Mouse (Mus musculus): ENCODE results near the gene Slc31a1. TPM values are rescaled to one million over a fixed set of nuclear protein-coding genes. Genes with fewer than 3 reads are reported as not detected.

The Slc31a1 gene
- polyA plus RNA-seq, 1 experiment from 2014 or later, result 127 TPM

- peak overlapping the region; percentile 67 for H3K4me2 ChIP-seq (ENCODE audit: low read depth, low read length)
- H3K9me3 ChIP-seq (ENCODE audit: control insufficient read depth, low read length), result no peaks in the 10 kb centered on the region
- H3K4me3 ChIP-seq (ENCODE audit: low read length), result peak overlapping the region; percentile 80
- ATAC-seq, result peak; percentile 68
- WGBS, result under 1% methylated on average over 22 of the region's 22 CpGs
- H3K27me3 ChIP-seq (replicated peaks; ENCODE audit: control insufficient read depth, insufficient read depth, low read length), result no peaks in the 10 kb centered on the region
- no peaks in the 10 kb centered on the region for H3K36me3 ChIP-seq (ENCODE audit: control insufficient read depth, insufficient read depth, low read length)
- peak overlapping the region; percentile 78 for H3K9ac ChIP-seq (ENCODE audit: low read depth, low read length)
- peaks cover 10% of the 10 kb centered on the region for H3K4me1 ChIP-seq (ENCODE audit: control insufficient read depth, insufficient read depth, low read length)
- H3K27ac ChIP-seq (ENCODE audit: low read length), result peak overlapping the region; percentile 74
Measured at GRCm38 (mm10) chr4:62360805-62361455, 403 bp downstream of the Slc31a1 start.

- peak overlapping the region; percentile 80 for H3K4me3 ChIP-seq (ENCODE audit: low read length)
- H3K9ac ChIP-seq (ENCODE audit: low read depth, low read length), result peak overlapping the region; percentile 78
- ATAC-seq, result no peak
- no peaks in the 10 kb centered on the region for H3K27me3 ChIP-seq (replicated peaks; ENCODE audit: control insufficient read depth, insufficient read depth, low read length)
- H3K4me1 ChIP-seq (ENCODE audit: control insufficient read depth, insufficient read depth, low read length), result peaks cover 10% of the 10 kb centered on the region
- no peaks in the 10 kb centered on the region for H3K9me3 ChIP-seq (ENCODE audit: control insufficient read depth, low read length)
- no peaks in the 10 kb centered on the region for H3K36me3 ChIP-seq (ENCODE audit: control insufficient read depth, insufficient read depth, low read length)
- H3K27ac ChIP-seq (ENCODE audit: low read length), result peak overlapping the region; percentile 74; the same call in 1 of the 2 replicates
- WGBS, result 33% methylated on average over 6 of the region's 6 CpGs
- H3K4me2 ChIP-seq (ENCODE audit: low read depth, low read length), result peak overlapping the region; percentile 67
Measured at GRCm38 (mm10) chr4:62361571-62361970, 1.0 kb downstream of the Slc31a1 start.

GRCm38 (mm10) chr4:62361997-62362396, 1.5 kb downstream of the Slc31a1 start:
- 0 out of 2 replicates have a peak overlapping the region, but pooled peaks have one; percentile 74 for H3K27ac ChIP-seq (ENCODE audit: low read length)
- H3K36me3 ChIP-seq (ENCODE audit: control insufficient read depth, insufficient read depth, low read length), result no peaks in the 10 kb centered on the region
- H3K9me3 ChIP-seq (ENCODE audit: control insufficient read depth, low read length), result no peaks in the 10 kb centered on the region
- no peaks in the 10 kb centered on the region for H3K27me3 ChIP-seq (replicated peaks; ENCODE audit: control insufficient read depth, insufficient read depth, low read length)
- ATAC-seq, result no peak
- peak overlapping the region; percentile 78; the same call in 1 of the 2 replicates for H3K9ac ChIP-seq (ENCODE audit: low read depth, low read length)
- H3K4me2 ChIP-seq (ENCODE audit: low read depth, low read length), result peak overlapping the region; percentile 67
- peaks cover 10% of the 10 kb centered on the region for H3K4me1 ChIP-seq (ENCODE audit: control insufficient read depth, insufficient read depth, low read length)
- peak overlapping the region; percentile 80 for H3K4me3 ChIP-seq (ENCODE audit: low read length)
- 73% methylated on average over 1 of the region's 1 CpGs for WGBS

GRCm38 (mm10) chr4:62362437-62362836, 1.9 kb downstream of the Slc31a1 start:
- Histone ChIP-seq H3K27ac (ENCODE audit: low read length) (no peak overlapping the region), H3K9me3 (ENCODE audit: control insufficient read depth, low read length) (no peaks in the 10 kb centered on the region), H3K4me2 (ENCODE audit: low read depth, low read length) (no peak overlapping the region), H3K9ac (ENCODE audit: low read depth, low read length) (no peak overlapping the region), H3K27me3 (replicated peaks; ENCODE audit: control insufficient read depth, insufficient read depth, low read length) (no peaks in the 10 kb centered on the region), H3K36me3 (ENCODE audit: control insufficient read depth, insufficient read depth, low read length) (no peaks in the 10 kb centered on the region), H3K4me3 (ENCODE audit: low read length) (no peak overlapping the region), H3K4me1 (ENCODE audit: control insufficient read depth, insufficient read depth, low read length) (peaks cover 12% of the 10 kb centered on the region)
- 74% methylated on average over 2 of the region's 2 CpGs for WGBS
- ATAC-seq, result no peak

GRCm38 (mm10) chr4:62364299-62364698, 3.8 kb downstream of the Slc31a1 start:
- Histone ChIP-seq H3K9ac (ENCODE audit: low read depth, low read length) (no peak overlapping the region), H3K27me3 (replicated peaks; ENCODE audit: control insufficient read depth, insufficient read depth, low read length) (no peaks in the 10 kb centered on the region), H3K27ac (ENCODE audit: low read length) (0 out of 2 replicates have a peak overlapping the region, but pooled peaks have one; percentile 2), H3K9me3 (ENCODE audit: control insufficient read depth, low read length) (no peaks in the 10 kb centered on the region), H3K36me3 (ENCODE audit: control insufficient read depth, insufficient read depth, low read length) (no peaks in the 10 kb centered on the region), H3K4me2 (ENCODE audit: low read depth, low read length) (no peak overlapping the region), H3K4me3 (ENCODE audit: low read length) (no peak overlapping the region), H3K4me1 (ENCODE audit: control insufficient read depth, insufficient read depth, low read length) (peaks cover 15% of the 10 kb centered on the region)
- WGBS, result 64% methylated on average over 8 of the region's 8 CpGs
- no peak for ATAC-seq

GRCm38 (mm10) chr4:62366291-62366690, 5.8 kb downstream of the Slc31a1 start:
- no peak for ATAC-seq
- H3K4me2 ChIP-seq (ENCODE audit: low read depth, low read length), result no peak overlapping the region
- 77% methylated on average over 4 of the region's 4 CpGs for WGBS
- H3K36me3 ChIP-seq (ENCODE audit: control insufficient read depth, insufficient read depth, low read length), result no peaks in the 10 kb centered on the region
- H3K9me3 ChIP-seq (ENCODE audit: control insufficient read depth, low read length), result no peaks in the 10 kb centered on the region
- no peak overlapping the region for H3K27ac ChIP-seq (ENCODE audit: low read length)
- no peak overlapping the region for H3K9ac ChIP-seq (ENCODE audit: low read depth, low read length)
- peaks cover 12% of the 10 kb centered on the region for H3K4me1 ChIP-seq (ENCODE audit: control insufficient read depth, insufficient read depth, low read length)
- H3K27me3 ChIP-seq (replicated peaks; ENCODE audit: control insufficient read depth, insufficient read depth, low read length), result no peaks in the 10 kb centered on the region
- H3K4me3 ChIP-seq (ENCODE audit: low read length), result no peak overlapping the region

GRCm38 (mm10) chr4:62367586-62367985, 7.1 kb downstream of the Slc31a1 start:
- H3K9ac ChIP-seq (ENCODE audit: low read depth, low read length), result no peak overlapping the region
- 0 out of 2 replicates have a peak overlapping the region, but pooled peaks have one; percentile 7 for H3K27ac ChIP-seq (ENCODE audit: low read length)
- H3K4me1 ChIP-seq (ENCODE audit: control insufficient read depth, insufficient read depth, low read length), result peaks cover 14% of the 10 kb centered on the region
- no peaks in the 10 kb centered on the region for H3K9me3 ChIP-seq (ENCODE audit: control insufficient read depth, low read length)
- H3K4me2 ChIP-seq (ENCODE audit: low read depth, low read length), result no peak overlapping the region
- no peaks in the 10 kb centered on the region for H3K36me3 ChIP-seq (ENCODE audit: control insufficient read depth, insufficient read depth, low read length)
- peak; percentile 70 for ATAC-seq
- 79% methylated on average over 6 of the region's 6 CpGs for WGBS
- H3K27me3 ChIP-seq (replicated peaks; ENCODE audit: control insufficient read depth, insufficient read depth, low read length), result no peaks in the 10 kb centered on the region
- no peak overlapping the region for H3K4me3 ChIP-seq (ENCODE audit: low read length)

- H3K9me3 ChIP-seq (ENCODE audit: control insufficient read depth, low read length), result no peaks in the 10 kb centered on the region
- H3K27me3 ChIP-seq (replicated peaks; ENCODE audit: control insufficient read depth, insufficient read depth, low read length), result no peaks in the 10 kb centered on the region
- no peak overlapping the region for H3K4me2 ChIP-seq (ENCODE audit: low read depth, low read length)
- 55% methylated on average over 3 of the region's 3 CpGs for whole genome bisulfite sequencing
- no peak overlapping the region for H3K9ac ChIP-seq (ENCODE audit: low read depth, low read length)
- H3K36me3 ChIP-seq (ENCODE audit: control insufficient read depth, insufficient read depth, low read length), result no peaks in the 10 kb centered on the region
- peaks cover 14% of the 10 kb centered on the region for H3K4me1 ChIP-seq (ENCODE audit: control insufficient read depth, insufficient read depth, low read length)
- ATAC-seq, result peak; percentile 29; the same call in 1 of the 2 replicates
- H3K27ac ChIP-seq (ENCODE audit: low read length), result no peak overlapping the region
- no peak overlapping the region for H3K4me3 ChIP-seq (ENCODE audit: low read length)
Measured at GRCm38 (mm10) chr4:62369091-62369490, 8.6 kb downstream of the Slc31a1 start.

- no peaks in the 10 kb centered on the region for H3K9me3 ChIP-seq (ENCODE audit: control insufficient read depth, low read length)
- H3K27ac ChIP-seq (ENCODE audit: low read length), result no peak overlapping the region
- WGBS, result 41% methylated on average over 1 of the region's 1 CpGs
- H3K27me3 ChIP-seq (replicated peaks; ENCODE audit: control insufficient read depth, insufficient read depth, low read length), result no peaks in the 10 kb centered on the region
- H3K4me3 ChIP-seq (ENCODE audit: low read length), result no peak overlapping the region
- H3K4me1 ChIP-seq (ENCODE audit: control insufficient read depth, insufficient read depth, low read length), result peaks cover 7% of the 10 kb centered on the region; the same call in 1 of the 2 replicates
- H3K36me3 ChIP-seq (ENCODE audit: control insufficient read depth, insufficient read depth, low read length), result no peaks in the 10 kb centered on the region
- ATAC-seq, result no peak
- H3K4me2 ChIP-seq (ENCODE audit: low read depth, low read length), result no peak overlapping the region
- H3K9ac ChIP-seq (ENCODE audit: low read depth, low read length), result no peak overlapping the region
Measured at GRCm38 (mm10) chr4:62372410-62372809, 11.9 kb downstream of the Slc31a1 start.

Data from intestine, embryonic 16.5 days (tissue).